Mouse (Mus musculus): ENCODE results near the gene Nfix. TPM values are rescaled to one million over a fixed set of nuclear protein-coding genes. Genes with fewer than 3 reads are reported as not detected.
A peak's percentile ranks its signal among the peaks of the same experiment; 100 is the strongest.

The Nfix gene
- polyA plus RNA-seq, 1 experiment, result 65.7 TPM

- Histone ChIP-seq H3ac (ENCODE audit: control insufficient read depth, insufficient read length) (peak overlapping the region; percentile 51), H3K79me2 (ENCODE audit: control insufficient read depth, insufficient read depth) (peaks cover 15% of the 10 kb centered on the region), H3K4me2 (ENCODE audit: low read depth) (peak overlapping the region; percentile 81), H3K36me3 (ENCODE audit: control insufficient read depth, insufficient read depth) (peaks cover 40% of the 10 kb centered on the region), H3K27me3 (ENCODE audit: control insufficient read depth, insufficient read depth, insufficient read length) (no peaks in the 10 kb centered on the region), H3K4me3 (peak overlapping the region; percentile 98)
- TF ChIP-seq USF1 (IDR thresholded peaks at IDR 0.05; ENCODE audit: low read depth) (no peak), TCF12 (IDR thresholded peaks at IDR 0.05; ENCODE audit: insufficient read depth, poor library complexity, severe bottlenecking) (no peak), MYOG (IDR thresholded peaks at IDR 0.05; ENCODE audit: control insufficient read depth in 1 of 3, insufficient read depth in 1 of 3, insufficient read length in 2 of 3, low read depth in 2 of 3) (no peak), POLR2A (IDR thresholded peaks at IDR 0.05; ENCODE audit: insufficient read length, low read depth) (no peak), SRF (IDR thresholded peaks at IDR 0.05; ENCODE audit: control insufficient read depth, insufficient read length, low read depth) (no peak), MYOD1 (IDR thresholded peaks at IDR 0.05; ENCODE audit: control insufficient read depth in 1 of 3, insufficient read length in 2 of 3, low read depth in 2 of 3) (no peak), E2F4 (IDR thresholded peaks at IDR 0.05; ENCODE audit: insufficient read depth) (no peak), CEBPB (IDR thresholded peaks at IDR 0.05; ENCODE audit: insufficient read depth, poor library complexity, severe bottlenecking) (no peak), MAX (IDR thresholded peaks at IDR 0.05; ENCODE audit: low read depth) (no peak), POLR2AphosphoS2 (IDR thresholded peaks at IDR 0.05; ENCODE audit: insufficient read length, low read depth) (no peak), REST (IDR thresholded peaks at IDR 0.05; ENCODE audit: insufficient read depth, insufficient read length) (no peak), TCF3 (IDR thresholded peaks at IDR 0.05; ENCODE audit: insufficient read length, low read depth) (no peak)
These were observed 46.1 kb upstream of the Nfix start for GRCm38 (mm10) chr8:84846094-84846721.

GRCm38 (mm10) chr8:84845355-84846093 is 45.4 kb upstream of the Nfix start:
- TF ChIP-seq CEBPB (IDR thresholded peaks at IDR 0.05; ENCODE audit: insufficient read depth, poor library complexity, severe bottlenecking) (no peak), MAX (IDR thresholded peaks at IDR 0.05; ENCODE audit: low read depth) (no peak), MYOG (IDR thresholded peaks at IDR 0.05; ENCODE audit: control insufficient read depth in 1 of 3, insufficient read depth in 1 of 3, insufficient read length in 2 of 3, low read depth in 2 of 3) (no peak), USF1 (IDR thresholded peaks at IDR 0.05; ENCODE audit: low read depth) (no peak), TCF3 (IDR thresholded peaks at IDR 0.05; ENCODE audit: insufficient read length, low read depth) (no peak), POLR2A (IDR thresholded peaks at IDR 0.05; ENCODE audit: insufficient read length, low read depth) (no peak), POLR2AphosphoS2 (IDR thresholded peaks at IDR 0.05; ENCODE audit: insufficient read length, low read depth) (no peak), MYOD1 (IDR thresholded peaks at IDR 0.05; ENCODE audit: control insufficient read depth in 1 of 3, insufficient read length in 2 of 3, low read depth in 2 of 3) (no peak), E2F4 (IDR thresholded peaks at IDR 0.05; ENCODE audit: insufficient read depth) (no peak), REST (IDR thresholded peaks at IDR 0.05; ENCODE audit: insufficient read depth, insufficient read length) (no peak), SRF (IDR thresholded peaks at IDR 0.05; ENCODE audit: control insufficient read depth, insufficient read length, low read depth) (no peak), TCF12 (IDR thresholded peaks at IDR 0.05; ENCODE audit: insufficient read depth, poor library complexity, severe bottlenecking) (no peak)
- no peaks in the 10 kb centered on the region for H3K27me3 ChIP-seq (ENCODE audit: control insufficient read depth, insufficient read depth, insufficient read length)
- H3K36me3 ChIP-seq (ENCODE audit: control insufficient read depth, insufficient read depth), result peaks cover 40% of the 10 kb centered on the region

GRCm38 (mm10) chr8:84844397-84845070 is 44.4 kb upstream of the Nfix start:
- H3K27me3 ChIP-seq (ENCODE audit: control insufficient read depth, insufficient read depth, insufficient read length), result no peaks in the 10 kb centered on the region
- no peak overlapping the region for H3ac ChIP-seq (ENCODE audit: control insufficient read depth, insufficient read length)
- no peak for TF ChIP-seq SRF (IDR thresholded peaks at IDR 0.05; ENCODE audit: control insufficient read depth, insufficient read length, low read depth)
- TF ChIP-seq MYOG (IDR thresholded peaks at IDR 0.05; ENCODE audit: control insufficient read depth in 1 of 3, insufficient read depth in 1 of 3, insufficient read length in 2 of 3, low read depth in 2 of 3), result no peak
- no peak for TF ChIP-seq TCF12 (IDR thresholded peaks at IDR 0.05; ENCODE audit: insufficient read depth, poor library complexity, severe bottlenecking)
- TF ChIP-seq CEBPB (IDR thresholded peaks at IDR 0.05; ENCODE audit: insufficient read depth, poor library complexity, severe bottlenecking), result no peak
- no peak for TF ChIP-seq REST (IDR thresholded peaks at IDR 0.05; ENCODE audit: insufficient read depth, insufficient read length)
- no peak overlapping the region for H3K4me3 ChIP-seq
- peaks cover 22% of the 10 kb centered on the region for H3K79me2 ChIP-seq (ENCODE audit: control insufficient read depth, insufficient read depth)
- H3K36me3 ChIP-seq (ENCODE audit: control insufficient read depth, insufficient read depth), result peaks cover 40% of the 10 kb centered on the region
- H3K4me2 ChIP-seq (ENCODE audit: low read depth), result peak overlapping the region; percentile 81

More at GRCm38 (mm10) chr8:84845355-84846093, 45.4 kb upstream of the Nfix start:
- Histone ChIP-seq H3K4me3 (peak overlapping the region; percentile 98), H3K79me2 (ENCODE audit: control insufficient read depth, insufficient read depth) (peaks cover 15% of the 10 kb centered on the region), H3ac (ENCODE audit: control insufficient read depth, insufficient read length) (peak overlapping the region; percentile 51), H3K4me2 (ENCODE audit: low read depth) (peak overlapping the region; percentile 81)

- peaks cover 30% of the 10 kb centered on the region for H3K79me2 ChIP-seq (ENCODE audit: control insufficient read depth, insufficient read depth)
- H3K36me3 ChIP-seq (ENCODE audit: control insufficient read depth, insufficient read depth), result peaks cover 54% of the 10 kb centered on the region
- H3K4me2 ChIP-seq (ENCODE audit: low read depth), result no peak overlapping the region
- no peaks in the 10 kb centered on the region for H3K27me3 ChIP-seq (ENCODE audit: control insufficient read depth, insufficient read depth, insufficient read length)
- H3ac ChIP-seq (ENCODE audit: control insufficient read depth, insufficient read length), result no peak overlapping the region
- TF ChIP-seq MYOD1 (IDR thresholded peaks at IDR 0.05; ENCODE audit: control insufficient read depth in 1 of 3, insufficient read length in 2 of 3, low read depth in 2 of 3), result no peak
- TF ChIP-seq TCF12 (IDR thresholded peaks at IDR 0.05; ENCODE audit: insufficient read depth, poor library complexity, severe bottlenecking), result no peak
- no peak overlapping the region for H3K4me3 ChIP-seq
These were observed 41.4 kb upstream of the Nfix start for GRCm38 (mm10) chr8:84841514-84841913.

All from myocyte (in vitro differentiated cells).